Comparison of ENCODE assay signal across 9 mouse cellular contexts in genomic region chr5:136137658-136138274, GRCm38 (mm10). TPM values are rescaled to one million over a fixed set of nuclear protein-coding genes. Genes with fewer than 3 reads are reported as not detected.
DNase-seq lines count a peak whose midpoint lies in the region; ATAC-seq and TF ChIP-seq lines count a peak whose summit lies in the region.
"Had no signal": no experiment of that assay in that cellular context is flagged by ENCODE, and none has a peak within 500 bp of the region (broad histone marks: within the 10 kb centered on the region; RNA-seq: fewer than 3 reads in every experiment).

No protein-coding gene starts in this region.

- H3K4me3 ChIP-seq in heart, postnatal 0 days (ENCODE audit: low read depth, low read length) = no peak overlapping the region
- no peak overlapping the region for H3K4me3 ChIP-seq in heart, embryonic 11.5 days (ENCODE audit: low read depth, low read length)
- peak overlapping the region; percentile 74 for H3K4me3 ChIP-seq in liver, embryonic 13.5 days (replicated peaks)

- H3K9ac ChIP-seq in heart, postnatal 0 days (replicated peaks; ENCODE audit: low read depth, low read length) = no peak overlapping the region
- H3K9ac ChIP-seq in heart, embryonic 11.5 days (ENCODE audit: low read depth, low read length) = no peak overlapping the region
- peak overlapping the region; percentile 84 for H3K9ac ChIP-seq in liver, embryonic 13.5 days
- H3K9ac ChIP-seq: embryonic facial prominence, embryonic 13.5 days had no signal

- no peaks in the 10 kb centered on the region for H3K9me3 ChIP-seq in heart, postnatal 0 days (replicated peaks; ENCODE audit: control insufficient read depth, low read length)
- H3K9me3 ChIP-seq in heart, embryonic 11.5 days (replicated peaks; ENCODE audit: control insufficient read depth, low read length) = no peaks in the 10 kb centered on the region
- no peaks in the 10 kb centered on the region for H3K9me3 ChIP-seq in liver, embryonic 13.5 days (replicated peaks)
- H3K9me3 ChIP-seq: embryonic facial prominence, embryonic 13.5 days had no signal

- no peaks in the 10 kb centered on the region; the same call in 1 of the 2 replicates for H3K4me1 ChIP-seq in heart, postnatal 0 days (ENCODE audit: control insufficient read depth, insufficient read depth)
- H3K4me1 ChIP-seq in heart, embryonic 11.5 days (ENCODE audit: control insufficient read depth, insufficient read depth, low read length) = peaks cover 7% of the 10 kb centered on the region
- H3K4me1 ChIP-seq in liver, embryonic 13.5 days (replicated peaks) = peaks cover 42% of the 10 kb centered on the region

- 73% methylated on average over 13 of the region's 13 CpGs for WGBS in heart, postnatal 0 days
- WGBS in heart, embryonic 11.5 days (ENCODE audit: insufficient replicate concordance) = 67% methylated on average over 13 of the region's 13 CpGs
- WGBS in liver, embryonic 13.5 days (ENCODE audit: insufficient replicate concordance) = 35% methylated on average over 13 of the region's 13 CpGs

- peaks cover 40% of the 10 kb centered on the region for H3K36me3 ChIP-seq in heart, postnatal 0 days (replicated peaks; ENCODE audit: control insufficient read depth, insufficient read depth, low read length)
- peaks cover 19% of the 10 kb centered on the region for H3K36me3 ChIP-seq in heart, embryonic 11.5 days (ENCODE audit: control insufficient read depth, insufficient read depth, low read length)
- H3K36me3 ChIP-seq in liver, embryonic 13.5 days = peaks cover 69% of the 10 kb centered on the region

- no peaks in the 10 kb centered on the region for H3K27me3 ChIP-seq in heart, postnatal 0 days (ENCODE audit: control insufficient read depth, insufficient read depth, low read length)
- no peaks in the 10 kb centered on the region for H3K27me3 ChIP-seq in heart, embryonic 11.5 days (ENCODE audit: control insufficient read depth, insufficient read depth, low read length)
- H3K27me3 ChIP-seq in liver, embryonic 13.5 days = no peaks in the 10 kb centered on the region
- H3K27me3 ChIP-seq: embryonic facial prominence, embryonic 13.5 days had no signal

- no peak for ATAC-seq in heart, postnatal 0 days (ENCODE audit: insufficient read depth, low read depth)
- ATAC-seq in heart, embryonic 11.5 days (replicated peaks; ENCODE audit: insufficient number of reproducible peaks, low FRiP score, low TSS enrichment) = no peak
- peak; percentile 34 for ATAC-seq in liver, embryonic 13.5 days (ENCODE audit: low read depth)

- no peak overlapping the region for H3K27ac ChIP-seq in heart, postnatal 0 days (ENCODE audit: low read depth)
- H3K27ac ChIP-seq in heart, embryonic 11.5 days (ENCODE audit: low read depth, low read length) = no peak overlapping the region
- peak overlapping the region; percentile 91; the same call in 1 of the 2 replicates for H3K27ac ChIP-seq in liver, embryonic 13.5 days
- H3K27ac ChIP-seq: embryonic facial prominence, embryonic 13.5 days had no signal

- H3K4me2 ChIP-seq in heart, postnatal 0 days (ENCODE audit: low read depth, low read length) = no peak overlapping the region
- no peak overlapping the region for H3K4me2 ChIP-seq in heart, embryonic 11.5 days
- H3K4me2 ChIP-seq in liver, embryonic 13.5 days = peak overlapping the region; percentile 81

- TF ChIP-seq CTCF in heart, postnatal 0 days (IDR thresholded peaks at IDR 0.05; ENCODE audit: low read depth) = peak; percentile 51

- DNase-seq in heart, postnatal 0 days (ENCODE audit: low spot score) = no peak
- DNase-seq in 3134 (ENCODE audit: extremely low read depth, insufficient read length, low spot score) = peak; percentile 67
- peak; percentile 79 for DNase-seq in MN1 (ENCODE audit: low spot score)
- DNase-seq in embryo, embryonic 10 days (ENCODE audit: low spot score) = peak; percentile 80
- DNase-seq in liver, embryonic 13.5 days = peak; percentile 56
- peak; percentile 29 for DNase-seq in retina, postnatal 7 days (ENCODE audit: low read depth, low spot score)
- no peak for DNase-seq in ovary, adult 18-20 months (ENCODE audit: low spot score)

- TF ChIP-seq EP300 in heart, postnatal 0 days (IDR thresholded peaks at IDR 0.05; ENCODE audit: low read depth) = no peak

RNA-seq across cellular contexts. Expression of gene Alkbh4, which starts 1.8 kb away (rescaled TPM):
- 9.4 and 11.4 TPM in 2 replicates for total RNA-seq in heart, postnatal 0 days (2014; rRNA removed; ENCODE audit: low replicate concordance)
- 7.9 and 8.0 TPM in 2 replicates for polyA plus RNA-seq in heart, postnatal 0 days (2015; fragmentation: Nextera tagmentation; extraction: Ambion mirVana)
- polyA plus RNA-seq in heart, embryonic 11.5 days (2014; fragmentation: Nextera tagmentation; extraction: Ambion mirVana) = 15.8 and 16.7 TPM in 2 replicates
- 15.2 and 15.5 TPM in 2 replicates for polyA plus RNA-seq in liver, embryonic 13.5 days (2015; fragmentation: Nextera tagmentation; extraction: Ambion mirVana)

RNA-seq across cellular contexts. Expression of gene Lrwd1, which starts 1.9 kb away (rescaled TPM):
- total RNA-seq in heart, postnatal 0 days (2014; rRNA removed; ENCODE audit: low replicate concordance) = 20.9 and 23.1 TPM in 2 replicates
- 9.4 and 10.0 TPM in 2 replicates for polyA plus RNA-seq in heart, postnatal 0 days (2015; fragmentation: Nextera tagmentation; extraction: Ambion mirVana)
- 21.7 and 22.6 TPM in 2 replicates for polyA plus RNA-seq in heart, embryonic 11.5 days (2014; fragmentation: Nextera tagmentation; extraction: Ambion mirVana)
- 44.9 and 46.4 TPM in 2 replicates for polyA plus RNA-seq in liver, embryonic 13.5 days (2015; fragmentation: Nextera tagmentation; extraction: Ambion mirVana)

RNA-seq across cellular contexts. Expression of gene Polr2j, which starts 21.3 kb away (rescaled TPM):
- 59.8 and 121 TPM in 2 replicates for total RNA-seq in heart, postnatal 0 days (2014; rRNA removed; ENCODE audit: low replicate concordance)
- 145 and 155 TPM in 2 replicates for polyA plus RNA-seq in heart, postnatal 0 days (2015; fragmentation: Nextera tagmentation; extraction: Ambion mirVana)
- polyA plus RNA-seq in heart, embryonic 11.5 days (2014; fragmentation: Nextera tagmentation; extraction: Ambion mirVana) = 164 and 178 TPM in 2 replicates
- 171 and 189 TPM in 2 replicates for polyA plus RNA-seq in liver, embryonic 13.5 days (2015; fragmentation: Nextera tagmentation; extraction: Ambion mirVana)

RNA-seq across cellular contexts. Expression of gene Orai2, which starts 32.7 kb away (rescaled TPM):
- 0.69 and 6.0 TPM in 2 replicates for total RNA-seq in heart, postnatal 0 days (2014; rRNA removed; ENCODE audit: low replicate concordance)
- 1.1 and 1.2 TPM in 2 replicates for polyA plus RNA-seq in heart, postnatal 0 days (2015; fragmentation: Nextera tagmentation; extraction: Ambion mirVana)
- 2.5 and 2.7 TPM in 2 replicates for polyA plus RNA-seq in heart, embryonic 11.5 days (2014; fragmentation: Nextera tagmentation; extraction: Ambion mirVana)
- polyA plus RNA-seq in liver, embryonic 13.5 days (2015; fragmentation: Nextera tagmentation; extraction: Ambion mirVana) = 3.8 and 3.9 TPM in 2 replicates

RNA-seq across cellular contexts. Expression of gene Rasa4, which starts 54.0 kb away (rescaled TPM):
- 0.27 and 6.2 TPM in 2 replicates for total RNA-seq in heart, postnatal 0 days (2014; rRNA removed; ENCODE audit: low replicate concordance)
- polyA plus RNA-seq in heart, postnatal 0 days (2015; fragmentation: Nextera tagmentation; extraction: Ambion mirVana) = 0.96 and 1.3 TPM in 2 replicates
- 0.39 and 0.96 TPM in 2 replicates for polyA plus RNA-seq in heart, embryonic 11.5 days (2014; fragmentation: Nextera tagmentation; extraction: Ambion mirVana)
- polyA plus RNA-seq in liver, embryonic 13.5 days (2015; fragmentation: Nextera tagmentation; extraction: Ambion mirVana) = 1.0 and 1.4 TPM in 2 replicates

Comparison
In these comparisons a context has a peak if more than half of its experiments do, and no peak if none do; other contexts are left out.
1. DNase-seq: peak in 3134 (single experiment), MN1 (single experiment), embryo, embryonic 10 days (single experiment), liver, embryonic 13.5 days (single experiment) and retina, postnatal 7 days (single experiment); none in heart, postnatal 0 days (single experiment) and ovary, adult 18-20 months (single experiment).